Mouse (Mus musculus): Measurements from ENCODE around the gene Bri3. TPM values are rescaled to one million over a fixed set of nuclear protein-coding genes. Genes with fewer than 3 reads are reported as not detected.
A peak's percentile ranks its signal among the peaks of the same experiment; 100 is the strongest.

Bri3 gene
- polyA plus RNA-seq, 1 experiment from 2014 or later, result 123 TPM

GRCm38 (mm10) chr5:144457623-144458287 lies 213.5 kb downstream of the Bri3 start:
- ATAC-seq (ENCODE audit: low FRiP score), result no peak
- Histone ChIP-seq H3K27ac (no peak overlapping the region), H3K4me2 (replicated peaks) (0 out of 2 replicates have a peak overlapping the region, but pooled peaks have one; percentile 0), H3K4me1 (replicated peaks; ENCODE audit: control insufficient read depth, insufficient read depth, low read length) (no peaks in the 10 kb centered on the region), H3K27me3 (ENCODE audit: control insufficient read depth, insufficient read depth, low read length) (no peaks in the 10 kb centered on the region), H3K4me3 (replicated peaks; ENCODE audit: low read length) (no peak overlapping the region), H3K9ac (no peak overlapping the region), H3K36me3 (replicated peaks; ENCODE audit: control insufficient read depth, insufficient read depth) (no peaks in the 10 kb centered on the region), H3K9me3 (ENCODE audit: control insufficient read depth, low read length) (no peaks in the 10 kb centered on the region; the same call in 1 of the 2 replicates)
- DNase-seq (ENCODE audit: low spot score), result no peak
- WGBS, result 10% methylated on average over 11 of the region's 11 CpGs

- no peaks in the 10 kb centered on the region for H3K27me3 ChIP-seq (ENCODE audit: control insufficient read depth, insufficient read depth, low read length)
- no peaks in the 10 kb centered on the region for H3K4me1 ChIP-seq (replicated peaks; ENCODE audit: control insufficient read depth, insufficient read depth, low read length)
- H3K4me3 ChIP-seq (replicated peaks; ENCODE audit: low read length), result no peak overlapping the region
- no peak overlapping the region for H3K4me2 ChIP-seq (replicated peaks)
- DNase-seq (ENCODE audit: low spot score) (no peak), ATAC-seq (ENCODE audit: low FRiP score) (no peak)
- no peak overlapping the region for H3K27ac ChIP-seq
- 56% methylated on average over 6 of the region's 6 CpGs for WGBS
- H3K9me3 ChIP-seq (ENCODE audit: control insufficient read depth, low read length), result no peaks in the 10 kb centered on the region
- no peaks in the 10 kb centered on the region for H3K36me3 ChIP-seq (replicated peaks; ENCODE audit: control insufficient read depth, insufficient read depth)
- H3K9ac ChIP-seq, result no peak overlapping the region
Measured at GRCm38 (mm10) chr5:144466987-144467386, 222.8 kb downstream of the Bri3 start.

- Histone ChIP-seq H3K9me3 (ENCODE audit: control insufficient read depth, low read length) (no peaks in the 10 kb centered on the region), H3K36me3 (replicated peaks; ENCODE audit: control insufficient read depth, insufficient read depth) (no peaks in the 10 kb centered on the region), H3K27ac (no peak overlapping the region), H3K27me3 (ENCODE audit: control insufficient read depth, insufficient read depth, low read length) (no peaks in the 10 kb centered on the region), H3K4me2 (replicated peaks) (no peak overlapping the region), H3K4me1 (replicated peaks; ENCODE audit: control insufficient read depth, insufficient read depth, low read length) (no peaks in the 10 kb centered on the region), H3K4me3 (replicated peaks; ENCODE audit: low read length) (no peak overlapping the region), H3K9ac (no peak overlapping the region)
- ATAC-seq (ENCODE audit: low FRiP score) (no peak), DNase-seq (ENCODE audit: low spot score) (no peak)
- WGBS, result 87% methylated on average over 14 of the region's 14 CpGs
Measured at GRCm38 (mm10) chr5:144473056-144473455, 228.8 kb downstream of the Bri3 start.

GRCm38 (mm10) chr5:144479677-144480171 lies 235.5 kb downstream of the Bri3 start:
- Histone ChIP-seq H3K4me3 (replicated peaks; ENCODE audit: low read length) (no peak overlapping the region), H3K9me3 (ENCODE audit: control insufficient read depth, low read length) (no peaks in the 10 kb centered on the region), H3K27ac (no peak overlapping the region), H3K27me3 (ENCODE audit: control insufficient read depth, insufficient read depth, low read length) (no peaks in the 10 kb centered on the region), H3K4me2 (replicated peaks) (no peak overlapping the region), H3K9ac (no peak overlapping the region), H3K4me1 (replicated peaks; ENCODE audit: control insufficient read depth, insufficient read depth, low read length) (peaks cover 6% of the 10 kb centered on the region), H3K36me3 (replicated peaks; ENCODE audit: control insufficient read depth, insufficient read depth) (no peaks in the 10 kb centered on the region)
- 23% methylated on average over 8 of the region's 8 CpGs for WGBS
- ATAC-seq (ENCODE audit: low FRiP score), result no peak
- no peak for DNase-seq (ENCODE audit: low spot score)

- H3K4me1 ChIP-seq (replicated peaks; ENCODE audit: control insufficient read depth, insufficient read depth, low read length), result peaks cover 6% of the 10 kb centered on the region
- no peaks in the 10 kb centered on the region for H3K9me3 ChIP-seq (ENCODE audit: control insufficient read depth, low read length)
- no peaks in the 10 kb centered on the region for H3K27me3 ChIP-seq (ENCODE audit: control insufficient read depth, insufficient read depth, low read length)
- peak; percentile 40 for DNase-seq (ENCODE audit: low spot score)
- no peak overlapping the region for H3K9ac ChIP-seq
- no peak overlapping the region for H3K27ac ChIP-seq
- peak; percentile 24; the same call in 1 of the 2 replicates for ATAC-seq (ENCODE audit: low FRiP score)
- no peaks in the 10 kb centered on the region for H3K36me3 ChIP-seq (replicated peaks; ENCODE audit: control insufficient read depth, insufficient read depth)
- no peak overlapping the region for H3K4me2 ChIP-seq (replicated peaks)
- no peak overlapping the region for H3K4me3 ChIP-seq (replicated peaks; ENCODE audit: low read length)
- WGBS, result 43% methylated on average over 16 of the region's 16 CpGs
Measured at GRCm38 (mm10) chr5:144483659-144484375, 239.6 kb downstream of the Bri3 start.

- ATAC-seq (ENCODE audit: low FRiP score) (no peak), DNase-seq (ENCODE audit: low spot score) (peak; percentile 35)
- Histone ChIP-seq H3K27me3 (ENCODE audit: control insufficient read depth, insufficient read depth, low read length) (no peaks in the 10 kb centered on the region), H3K4me2 (replicated peaks) (no peak overlapping the region), H3K9ac (no peak overlapping the region), H3K4me3 (replicated peaks; ENCODE audit: low read length) (no peak overlapping the region), H3K4me1 (replicated peaks; ENCODE audit: control insufficient read depth, insufficient read depth, low read length) (no peaks in the 10 kb centered on the region), H3K27ac (no peak overlapping the region), H3K36me3 (replicated peaks; ENCODE audit: control insufficient read depth, insufficient read depth) (no peaks in the 10 kb centered on the region), H3K9me3 (ENCODE audit: control insufficient read depth, low read length) (no peaks in the 10 kb centered on the region)
- 16% methylated on average over 6 of the region's 6 CpGs for WGBS
Measured at GRCm38 (mm10) chr5:144491308-144491707, 247.1 kb downstream of the Bri3 start.

Other genes with a start within 250 kb of the Bri3 start
- 83.0 and 83.3 TPM in 2 replicates for gene Ccz1, start 229.6 kb upstream of the Bri3 start, polyA plus RNA-seq (2014; fragmentation: Nextera tagmentation; extraction: Ambion mirVana)
- gene Ocm, start 217.8 kb upstream of the Bri3 start, polyA plus RNA-seq (2014; fragmentation: Nextera tagmentation; extraction: Ambion mirVana), result not detected in 2 replicates
- gene Lmtk2, start 144.0 kb upstream of the Bri3 start, polyA plus RNA-seq (2014; fragmentation: Nextera tagmentation; extraction: Ambion mirVana), result 10.8 and 11.2 TPM in 2 replicates
- 0.11 and 0.12 TPM in 2 replicates for gene Bhlha15, start 54.2 kb upstream of the Bri3 start, polyA plus RNA-seq (2014; fragmentation: Nextera tagmentation; extraction: Ambion mirVana)
- 32.3 and 34.7 TPM in 2 replicates for gene Tecpr1, start 20.8 kb upstream of the Bri3 start, polyA plus RNA-seq (2014; fragmentation: Nextera tagmentation; extraction: Ambion mirVana)
- 1.8 and 2.1 TPM in 2 replicates for gene Baiap2l1, start 113.7 kb downstream of the Bri3 start, polyA plus RNA-seq (2014; fragmentation: Nextera tagmentation; extraction: Ambion mirVana)